Mouse (Mus musculus): ENCODE results near the gene Atp8b2.

GRCm38 (mm10) chr3:89997791-89998495 is 34.6 kb upstream of the Atp8b2 start:
- TF ChIP-seq POLR2A (IDR thresholded peaks at IDR 0.05; ENCODE audit: insufficient read depth, low read depth, low read length) (no peak), CTCF (IDR thresholded peaks at IDR 0.05) (no peak)
